Mouse (Mus musculus): ENCODE data around the gene Shroom3. TPM values are rescaled to one million over a fixed set of nuclear protein-coding genes. Genes with fewer than 3 reads are reported as not detected.

Gene Shroom3
- total and polyA plus RNA-seq, 3 experiments, result 0.04 to 0.11 TPM; not detected in 1

DNA sequence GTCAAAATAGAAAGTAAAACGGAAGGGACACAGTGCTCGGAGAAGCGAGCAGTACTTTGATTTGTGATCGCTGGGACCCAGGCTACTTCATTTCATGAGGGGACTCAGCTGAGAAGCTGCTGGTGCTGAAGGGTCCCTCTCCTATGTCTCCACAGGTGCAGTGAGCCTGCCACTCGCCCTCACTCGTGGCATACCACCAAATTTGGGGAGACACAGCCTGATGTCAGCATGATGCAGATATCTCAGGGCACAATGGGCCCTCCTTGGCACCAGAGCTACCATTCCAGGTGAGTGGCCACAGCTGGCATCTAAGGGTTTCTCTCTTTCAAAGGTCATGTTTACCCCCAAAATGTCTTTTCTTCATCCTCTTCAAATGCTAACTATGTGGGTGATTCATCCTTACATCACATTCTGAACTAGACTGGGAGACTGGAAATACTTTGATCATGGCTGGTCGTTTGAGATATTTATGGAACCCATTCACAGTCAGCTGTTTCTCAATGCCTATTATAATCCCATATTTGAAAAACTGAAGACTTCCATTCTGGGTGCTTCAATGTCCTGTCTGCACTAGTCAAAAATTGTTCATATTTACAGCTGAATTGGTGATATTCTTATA, 250.5 kb downstream of the Shroom3 start:
- H3K36me3 ChIP-seq (replicated peaks in 1 of 2; ENCODE audit: control insufficient read depth in 1 of 2, insufficient read depth in 1 of 2, low read length in 1 of 2), result no peaks in the 10 kb centered on the region
- in situ Hi-C loops (cut with MboI; ENCODE audit: low pct_ligation_motif_present, low pct_unique_long_range_greater_than_20kb, low sequenced_read_pairs) (loop anchor here (25.0 kb wide), 1 partner anchor 271 kb away; no protein-coding TSS in a partner anchor), dilution Hi-C loops (cut with MboI; ENCODE audit: extremely low pct_ligation_motif_present, extremely low pct_unique_long_range_greater_than_20kb, low sequenced_read_pairs) (no loop called here)
- H3K9ac ChIP-seq (ENCODE audit: insufficient read depth, low read depth), result no peak overlapping the region
- TF ChIP-seq JUND (conservative IDR thresholded peaks at IDR 0.05; ENCODE audit: low read depth, low read length) (no peak), MAFK (IDR thresholded peaks at IDR 0.05; ENCODE audit: insufficient replicate concordance, low read length) (no peak), USF2 (conservative IDR thresholded peaks at IDR 0.05; ENCODE audit: low read depth, low read length) (no peak), MXI1 (IDR thresholded peaks at IDR 0.05; ENCODE audit: low read depth, low read length) (no peak), NRF1 (IDR thresholded peaks at IDR 0.05; ENCODE audit: low read depth, low read length) (no peak), TBP (conservative IDR thresholded peaks at IDR 0.05; ENCODE audit: low read depth, low read length) (no peak), MAZ (IDR thresholded peaks at IDR 0.05; ENCODE audit: low read depth, low read length) (no peak), SIN3A (IDR thresholded peaks at IDR 0.05; ENCODE audit: low read length) (no peak), UBTF (IDR thresholded peaks at IDR 0.05; ENCODE audit: low read depth, low read length) (no peak), IRF4 (IDR thresholded peaks at IDR 0.05; ENCODE audit: low read depth, low read length) (no peak), ZKSCAN1 (IDR thresholded peaks at IDR 0.05; ENCODE audit: borderline replicate concordance, low read depth, low read length) (no peak), MYC (IDR thresholded peaks at IDR 0.05; ENCODE audit: low read depth, low read length) (no peak), TCF12 (IDR thresholded peaks at IDR 0.05; ENCODE audit: low read depth, low read length) (no peak), CHD1 (IDR thresholded peaks at IDR 0.05; ENCODE audit: low read depth, low read length) (no peak), ELF1 (IDR thresholded peaks at IDR 0.05; ENCODE audit: low read depth, low read length) (no peak), JUN (IDR thresholded peaks at IDR 0.05; ENCODE audit: insufficient read depth, low read depth, low read length) (no peak), POLR2A (IDR thresholded peaks at IDR 0.05; ENCODE audit: low read depth, low read length) (no peak)
- no peak overlapping the region for H3K27ac ChIP-seq (ENCODE audit: insufficient read depth, low read depth)
- no peak overlapping the region for H3K4me3 ChIP-seq (replicated peaks in 1 of 3; ENCODE audit: low read depth in 2 of 3, low read length in 2 of 3, poor library complexity in 1 of 3)
- H3K9me3 ChIP-seq (replicated peaks; ENCODE audit: low read length), result no peaks in the 10 kb centered on the region
- DNase-seq (ENCODE audit: extremely low read depth), result no peak
- peaks cover 0 to 10% of the 10 kb centered on the region in 2 experiments; a peak in 2 of 4 replicates for H3K4me1 ChIP-seq (ENCODE audit: control insufficient read depth in 1 of 2, insufficient read depth in 2 of 2)
- H3K4me2 ChIP-seq (ENCODE audit: insufficient read depth, low read depth, poor library complexity, severe bottlenecking), result 0 out of 2 replicates have a peak overlapping the region, but pooled peaks have one; percentile 4
- no peaks in the 10 kb centered on the region for H3K79me2 ChIP-seq (replicated peaks; ENCODE audit: control insufficient read depth, extremely low read depth, insufficient read depth, poor library complexity, severe bottlenecking)
- H3K27me3 ChIP-seq (replicated peaks), result no peaks in the 10 kb centered on the region

GRCm38 (mm10) chr5:92934269-92934939, 251.2 kb downstream of the Shroom3 start:
- no peak overlapping the region for H3K27ac ChIP-seq (ENCODE audit: insufficient read depth, low read depth)
- peak; percentile 9 for DNase-seq (ENCODE audit: extremely low read depth)
- H3K79me2 ChIP-seq (replicated peaks; ENCODE audit: control insufficient read depth, extremely low read depth, insufficient read depth, poor library complexity, severe bottlenecking), result no peaks in the 10 kb centered on the region
- in situ Hi-C loops (cut with MboI; ENCODE audit: low pct_ligation_motif_present, low pct_unique_long_range_greater_than_20kb, low sequenced_read_pairs), result loop anchor here (25.0 kb wide), 1 partner anchor 272 kb away; no protein-coding TSS in a partner anchor
- TF ChIP-seq UBTF (IDR thresholded peaks at IDR 0.05; ENCODE audit: low read depth, low read length) (no peak), JUN (IDR thresholded peaks at IDR 0.05; ENCODE audit: insufficient read depth, low read depth, low read length) (no peak), ZNF384 (IDR thresholded peaks at IDR 0.05; ENCODE audit: low read depth, low read length) (no peak)
- dilution Hi-C loops (cut with MboI; ENCODE audit: extremely low pct_ligation_motif_present, extremely low pct_unique_long_range_greater_than_20kb, low sequenced_read_pairs), result no loop called here
- no peaks in the 10 kb centered on the region for H3K36me3 ChIP-seq (replicated peaks in 1 of 2; ENCODE audit: control insufficient read depth in 1 of 2, insufficient read depth in 1 of 2, low read length in 1 of 2)
- no peak overlapping the region for H3K4me3 ChIP-seq (replicated peaks in 1 of 3; ENCODE audit: low read depth in 2 of 3, low read length in 2 of 3, poor library complexity in 1 of 3)
- H3K9me3 ChIP-seq (replicated peaks; ENCODE audit: low read length), result no peaks in the 10 kb centered on the region
- H3K27me3 ChIP-seq (replicated peaks), result no peaks in the 10 kb centered on the region
- H3K9ac ChIP-seq (ENCODE audit: insufficient read depth, low read depth), result no peak overlapping the region
- H3K4me2 ChIP-seq (ENCODE audit: insufficient read depth, low read depth, poor library complexity, severe bottlenecking), result no peak overlapping the region
- H3K4me1 ChIP-seq (ENCODE audit: control insufficient read depth in 1 of 2, insufficient read depth in 2 of 2), result peaks cover 0 to 10% of the 10 kb centered on the region in 2 experiments; a peak in 2 of 4 replicates
